ENCODE assay signal across 24 mouse cellular contexts in the genomic region with DNA sequence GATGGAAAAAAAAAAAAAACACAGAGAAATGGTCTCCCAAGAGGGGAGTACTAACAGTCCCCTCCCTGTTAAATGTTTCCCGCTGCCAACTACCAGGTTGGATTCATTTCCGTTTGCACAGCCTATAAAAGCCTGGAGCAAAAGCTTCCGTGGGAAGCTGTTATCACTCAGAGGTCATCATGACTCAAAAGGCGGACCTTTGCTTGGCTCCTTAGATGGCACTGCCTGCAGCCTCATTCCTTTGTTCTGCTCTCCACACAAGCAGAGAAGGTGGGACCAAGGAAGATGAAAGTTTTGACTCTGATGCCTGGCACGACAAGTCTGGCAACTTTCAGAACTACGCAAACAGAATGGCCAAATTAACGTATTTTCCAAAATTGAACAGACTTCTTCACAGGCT.
"Had no signal": no experiment of that assay in that cellular context is flagged by ENCODE, and none has a peak within 500 bp of the region (broad histone marks: within the 10 kb centered on the region; RNA-seq: fewer than 3 reads in every experiment).

No protein-coding gene starts in this region.

- H3K9me3 ChIP-seq: limb, embryonic 12.5 days; limb, embryonic 15.5 days; midbrain, embryonic 12.5 days; midbrain, embryonic 15.5 days; neural tube, embryonic 12.5 days; neural tube, embryonic 15.5 days; stomach, embryonic 15.5 days had no signal

- H3K36me3 ChIP-seq: limb, embryonic 12.5 days; limb, embryonic 15.5 days; midbrain, embryonic 12.5 days; midbrain, embryonic 15.5 days; neural tube, embryonic 12.5 days; neural tube, embryonic 15.5 days; stomach, embryonic 15.5 days had no signal

- H3K4me2 ChIP-seq: limb, embryonic 12.5 days; limb, embryonic 15.5 days; liver, embryonic 11.5 days; midbrain, embryonic 12.5 days; midbrain, embryonic 15.5 days; neural tube, embryonic 12.5 days; neural tube, embryonic 15.5 days; stomach, embryonic 15.5 days had no signal

- H3K27me3 ChIP-seq: limb, embryonic 12.5 days; limb, embryonic 15.5 days; midbrain, embryonic 12.5 days; midbrain, embryonic 15.5 days; neural tube, embryonic 12.5 days; neural tube, embryonic 15.5 days; stomach, embryonic 15.5 days had no signal

- H3K4me3 ChIP-seq: limb, embryonic 12.5 days; limb, embryonic 15.5 days; midbrain, embryonic 12.5 days; midbrain, embryonic 15.5 days; neural tube, embryonic 12.5 days; neural tube, embryonic 15.5 days; stomach, embryonic 15.5 days had no signal

- ATAC-seq: intestine, embryonic 16.5 days; liver, postnatal 0 days; midbrain, embryonic 15.5 days had no signal

- H3K4me1 ChIP-seq: midbrain, embryonic 12.5 days; midbrain, embryonic 15.5 days; neural tube, embryonic 12.5 days; neural tube, embryonic 15.5 days; stomach, embryonic 15.5 days had no signal

- DNase-seq: kidney, adult 18-20 months; kidney, adult 9 months; kidney, postnatal 14 days; kidney, postnatal 4 days; left cerebral cortex, postnatal 4 days; liver, postnatal 0 days; lung, postnatal 14 days; retina, postnatal 1 day; right cerebral cortex, postnatal 25 days; spleen, adult 18-20 months; thymus, adult 2 months; thymus, postnatal 14 days; thymus, postnatal 4 days had no signal

- H3K9ac ChIP-seq: limb, embryonic 12.5 days; limb, embryonic 15.5 days; liver, embryonic 14.5 days; liver, postnatal 0 days; midbrain, embryonic 12.5 days; midbrain, embryonic 15.5 days; neural tube, embryonic 12.5 days; neural tube, embryonic 15.5 days; stomach, embryonic 15.5 days had no signal

- H3K27ac ChIP-seq: limb, embryonic 12.5 days; limb, embryonic 15.5 days; liver, embryonic 14.5 days; macrophage; midbrain, embryonic 12.5 days; midbrain, embryonic 15.5 days; neural tube, embryonic 12.5 days; neural tube, embryonic 15.5 days; stomach, embryonic 15.5 days had no signal
